9 mouse cellular contexts compared by ENCODE assay signal in genomic region chr11:68030771-68031170, GRCm38 (mm10).
DNase-seq lines count a peak whose midpoint lies in the region; ATAC-seq and TF ChIP-seq lines count a peak whose summit lies in the region.
"Had no signal": no experiment of that assay in that cellular context is flagged by ENCODE, and none has a peak within 500 bp of the region (broad histone marks: within the 10 kb centered on the region; RNA-seq: fewer than 3 reads in every experiment).

No protein-coding gene starts in this region.

- no peak overlapping the region for H3K4me3 ChIP-seq in heart, adult 2 months
- H3K4me3 ChIP-seq in heart, embryonic 11.5 days (ENCODE audit: low read depth, low read length): no peak overlapping the region
- H3K4me3 ChIP-seq in intestine, embryonic 16.5 days (ENCODE audit: low read length): no peak overlapping the region

- no peak overlapping the region for H3K9ac ChIP-seq in heart, adult 2 months (ENCODE audit: low read depth, low read length)
- no peak overlapping the region for H3K9ac ChIP-seq in heart, embryonic 11.5 days (ENCODE audit: low read depth, low read length)
- H3K9ac ChIP-seq in intestine, embryonic 16.5 days (ENCODE audit: low read depth, low read length): no peak overlapping the region

- no peaks in the 10 kb centered on the region for H3K9me3 ChIP-seq in heart, embryonic 11.5 days (replicated peaks; ENCODE audit: control insufficient read depth, low read length)
- H3K9me3 ChIP-seq in intestine, embryonic 16.5 days (ENCODE audit: control insufficient read depth, low read length): no peaks in the 10 kb centered on the region
- H3K9me3 ChIP-seq: G1E had no signal

- no peak for TF ChIP-seq CTCF in heart, adult 2 months (IDR thresholded peaks at IDR 0.05)

- no peak for ATAC-seq in heart, embryonic 11.5 days (replicated peaks; ENCODE audit: insufficient number of reproducible peaks, low FRiP score, low TSS enrichment)
- ATAC-seq in intestine, embryonic 16.5 days: no peak

- no peak overlapping the region; the same call in 1 of the 2 replicates for H3K27ac ChIP-seq in heart, adult 2 months
- H3K27ac ChIP-seq in heart, embryonic 11.5 days (ENCODE audit: low read depth, low read length): no peak overlapping the region
- no peak overlapping the region for H3K27ac ChIP-seq in intestine, embryonic 16.5 days (ENCODE audit: low read length)

- WGBS in heart, adult 2 months: 59% methylated on average over 1 of the region's 1 CpGs
- 93% methylated on average over 1 of the region's 1 CpGs for WGBS in heart, embryonic 11.5 days (ENCODE audit: insufficient replicate concordance)
- WGBS in intestine, embryonic 16.5 days: 94% methylated on average over 1 of the region's 1 CpGs

- no peak for TF ChIP-seq EP300 in heart, adult 2 months (IDR thresholded peaks at IDR 0.05; ENCODE audit: insufficient read depth, low read depth, low read length)

- no peaks in the 10 kb centered on the region for H3K79me2 ChIP-seq in heart, adult 2 months (replicated peaks; ENCODE audit: control insufficient read depth, insufficient read depth, low read length)

- H3K4me1 ChIP-seq in heart, adult 2 months (ENCODE audit: control insufficient read depth, insufficient read depth, low read length): peaks cover 3% of the 10 kb centered on the region
- H3K4me1 ChIP-seq in heart, embryonic 11.5 days (ENCODE audit: control insufficient read depth, insufficient read depth, low read length): no peaks in the 10 kb centered on the region
- H3K4me1 ChIP-seq in intestine, embryonic 16.5 days (ENCODE audit: control insufficient read depth, insufficient read depth, low read length): peaks cover 17% of the 10 kb centered on the region

- intact Hi-C loops in heart, adult 2 months (cut with DNase I): no loop called here
- intact Hi-C loops in gastrocnemius, postnatal 14 days (cut with DNase I; ENCODE audit: low total_unique reads): no loop called here

- peak; percentile 62 to 81 for DNase-seq in heart, adult 2 months
- DNase-seq in adipocyte (ENCODE audit: low spot score): peak; percentile 85
- peak; percentile 75 for DNase-seq in gastrocnemius, postnatal 14 days
- DNase-seq in layer of hippocampus, adult 9-11 months: peak; percentile 89
- no peak for DNase-seq in ovary, adult 18-20 months (ENCODE audit: low spot score)
- no peak for DNase-seq in urinary bladder, postnatal 10 days (ENCODE audit: low spot score)

- no peak overlapping the region for H3K4me2 ChIP-seq in heart, embryonic 11.5 days
- H3K4me2 ChIP-seq in intestine, embryonic 16.5 days (ENCODE audit: low read depth, low read length): no peak overlapping the region

- H3K36me3 ChIP-seq in heart, adult 2 months (ENCODE audit: control insufficient read depth, insufficient read depth, low read length): no peaks in the 10 kb centered on the region
- H3K36me3 ChIP-seq in heart, embryonic 11.5 days (ENCODE audit: control insufficient read depth, insufficient read depth, low read length): no peaks in the 10 kb centered on the region
- H3K36me3 ChIP-seq in intestine, embryonic 16.5 days (ENCODE audit: control insufficient read depth, insufficient read depth, low read length): no peaks in the 10 kb centered on the region

- H3K27me3 ChIP-seq in heart, adult 2 months (ENCODE audit: control insufficient read depth, insufficient read depth, low read length): no peaks in the 10 kb centered on the region
- H3K27me3 ChIP-seq in heart, embryonic 11.5 days (ENCODE audit: control insufficient read depth, insufficient read depth, low read length): no peaks in the 10 kb centered on the region
- H3K27me3 ChIP-seq in intestine, embryonic 16.5 days (replicated peaks; ENCODE audit: control insufficient read depth, insufficient read depth, low read length): no peaks in the 10 kb centered on the region

- no peak for TF ChIP-seq POLR2A in heart, adult 2 months (IDR thresholded peaks at IDR 0.05; ENCODE audit: insufficient read depth, low read depth, low read length)

Comparison
In these comparisons a context has a peak if more than half of its experiments do, and no peak if none do; other contexts are left out.
1. DNase-seq: peak in heart, adult 2 months (2 of 2), adipocyte (single experiment), gastrocnemius, postnatal 14 days (single experiment) and layer of hippocampus, adult 9-11 months (single experiment); none in ovary, adult 18-20 months (single experiment) and urinary bladder, postnatal 10 days (single experiment).